Mouse (Mus musculus): Measurements from ENCODE around the gene Spef1.

DNA sequence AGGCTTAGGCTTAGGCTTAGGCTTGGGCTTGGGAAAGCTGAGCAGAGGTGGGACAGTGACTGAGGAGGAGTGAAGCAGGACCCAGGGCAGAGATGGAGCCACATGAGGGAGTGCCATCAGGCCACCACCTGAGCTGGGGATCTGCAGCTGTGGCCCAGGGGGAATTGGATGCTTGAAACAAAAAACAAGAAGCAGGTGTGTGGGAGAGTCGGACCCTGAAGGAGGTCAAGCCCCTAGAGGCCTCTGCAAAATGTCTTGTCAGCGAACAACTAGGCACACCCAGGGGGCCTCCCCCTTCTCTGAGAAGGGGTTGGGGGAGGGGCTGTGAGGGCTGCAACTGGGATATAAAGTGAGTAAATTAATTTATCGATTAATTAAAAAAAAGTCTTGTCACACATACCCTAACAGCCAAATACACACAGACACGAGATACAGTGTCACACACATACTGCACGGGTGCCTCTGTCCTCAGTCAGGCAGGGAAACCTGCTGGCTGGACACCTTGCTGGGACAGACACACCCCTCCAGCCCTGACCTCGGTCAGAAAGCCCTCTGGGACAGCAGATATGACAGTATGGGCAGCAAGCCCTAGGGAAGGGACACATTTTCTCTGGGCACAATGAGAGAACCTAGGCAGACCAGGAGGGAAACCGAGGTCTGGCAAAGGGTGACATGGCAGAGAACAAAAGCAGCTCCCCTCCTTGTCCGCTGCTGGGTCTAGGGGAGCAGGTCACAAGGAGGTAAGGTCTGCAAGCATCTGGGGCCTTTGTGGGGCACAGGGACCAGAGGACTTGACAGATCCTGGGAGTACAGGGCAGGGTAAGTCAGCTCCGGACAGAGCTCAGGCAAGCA, 60.9 kb downstream of the Spef1 start:
- TF ChIP-seq CTCF (IDR thresholded peaks at IDR 0.05; ENCODE audit: low read depth, low read length) = no peak
- TF ChIP-seq POLR2AphosphoS5 (IDR thresholded peaks at IDR 0.05; ENCODE audit: insufficient replicate concordance, low read depth, low read length) = no peak
- no peak for TF ChIP-seq GATA1 (IDR thresholded peaks at IDR 0.05; ENCODE audit: borderline replicate concordance, low read length)
- TF ChIP-seq TAL1 (conservative IDR thresholded peaks at IDR 0.05; ENCODE audit: low read depth, low read length) = no peak

Data from G1E (cell line).